Mouse (Mus musculus) MEL-GATA-1-ER (cell line): Measurements from ENCODE around the gene Rps5.
"Not testable (repeated sequence)": the region's sequence is repeated elsewhere in the genome, so short reads cannot be mapped to it uniquely, and the experiment has no call there.

Experiments used
- DNase-seq: peaks from one replicate; pipeline ENCODE4 v3.0.0-alpha.2; 2012; ENCODE audit warnings: low read depth; ENCODE audit errors: extremely low read depth

Rps5 gene

DNA sequence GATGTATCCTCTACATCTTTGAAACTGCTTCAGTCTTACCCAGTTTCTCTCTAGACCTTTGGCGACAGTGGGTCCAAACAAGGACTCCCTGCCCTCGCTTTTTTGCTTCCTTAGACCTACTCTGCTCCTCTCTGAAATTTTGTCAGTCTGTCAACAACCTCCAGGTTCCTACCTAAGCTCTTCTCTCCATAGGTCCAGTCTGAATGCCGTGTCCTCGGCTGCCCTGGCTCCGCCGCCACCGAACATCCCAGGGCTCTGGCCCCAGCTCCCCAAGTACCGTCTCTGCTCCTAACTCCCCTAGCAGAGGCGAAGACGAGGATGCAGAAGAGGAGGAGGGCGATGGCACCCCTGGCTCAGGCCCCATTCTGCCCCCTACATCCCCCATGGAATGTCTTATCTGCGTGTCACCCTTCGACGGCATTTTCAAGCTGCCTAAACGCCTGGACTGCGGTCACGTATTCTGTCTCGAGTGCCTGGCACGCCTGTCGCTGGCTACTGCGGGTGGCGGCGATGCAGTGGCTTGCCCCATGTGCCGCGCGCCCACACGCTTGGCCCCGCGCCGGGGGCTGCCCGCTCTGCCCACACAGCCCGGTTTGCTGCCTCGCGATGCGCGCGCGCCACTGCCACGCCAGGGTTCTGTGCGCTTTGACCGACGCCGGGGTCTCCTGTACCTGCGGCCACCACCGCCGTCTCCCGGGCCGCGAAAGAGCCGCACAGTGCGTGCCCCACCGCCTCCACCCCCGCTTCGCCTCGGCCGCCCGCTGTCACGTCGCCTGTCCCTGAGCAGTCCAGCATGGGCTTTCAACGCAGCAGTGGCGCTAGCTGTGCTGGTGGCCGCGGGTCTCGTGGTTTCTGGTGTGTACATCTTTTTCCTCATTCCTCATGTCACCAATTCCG, 5.9 kb downstream of the Rps5 start:
- DNase-seq, result no peak

DNA sequence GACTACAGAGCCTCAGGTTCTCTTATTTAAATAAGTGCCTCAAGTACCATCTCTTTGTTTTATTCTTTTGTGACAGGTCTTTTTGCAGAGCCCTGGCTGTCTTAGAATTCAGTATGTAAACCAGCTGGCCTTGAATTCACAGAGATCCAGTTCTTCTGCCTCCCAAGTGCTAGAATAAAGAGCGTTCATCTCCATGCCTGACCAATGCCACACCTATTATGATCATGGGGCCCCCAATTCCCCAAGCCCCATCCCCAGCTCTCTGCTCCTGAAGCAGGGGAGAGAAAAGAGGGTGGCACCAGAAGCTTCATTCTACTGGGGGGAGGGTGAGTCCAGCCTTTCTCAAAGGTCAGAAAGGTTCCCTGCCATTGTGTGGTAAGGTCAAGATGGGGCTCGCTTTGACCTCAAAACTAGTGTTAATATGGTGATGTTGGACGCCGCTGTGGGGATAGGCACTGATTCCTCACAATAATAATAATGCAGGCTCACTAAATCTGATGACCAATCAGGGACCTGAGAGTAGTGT, 11.6 kb downstream of the Rps5 start:
- no peak for DNase-seq

DNA sequence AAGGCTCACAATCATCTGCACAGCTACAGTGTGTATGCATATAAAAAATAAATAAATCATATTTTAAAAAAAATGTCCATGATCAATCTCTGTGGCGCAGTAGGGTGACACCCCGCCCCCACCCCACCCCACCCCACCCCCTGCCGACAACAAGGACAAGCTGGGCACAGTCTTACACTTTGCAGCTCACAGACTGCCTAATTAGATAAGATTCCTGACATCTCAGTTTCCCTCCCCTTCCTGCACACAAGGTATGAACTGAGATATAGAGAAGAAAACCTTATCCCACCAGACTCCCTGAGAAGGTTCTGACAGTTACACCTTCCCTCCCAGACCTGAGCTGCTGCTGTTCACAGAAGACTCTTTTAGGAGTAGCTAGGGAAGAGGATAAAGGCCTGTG, 12.7 kb downstream of the Rps5 start:
- DNase-seq, result no peak

DNA sequence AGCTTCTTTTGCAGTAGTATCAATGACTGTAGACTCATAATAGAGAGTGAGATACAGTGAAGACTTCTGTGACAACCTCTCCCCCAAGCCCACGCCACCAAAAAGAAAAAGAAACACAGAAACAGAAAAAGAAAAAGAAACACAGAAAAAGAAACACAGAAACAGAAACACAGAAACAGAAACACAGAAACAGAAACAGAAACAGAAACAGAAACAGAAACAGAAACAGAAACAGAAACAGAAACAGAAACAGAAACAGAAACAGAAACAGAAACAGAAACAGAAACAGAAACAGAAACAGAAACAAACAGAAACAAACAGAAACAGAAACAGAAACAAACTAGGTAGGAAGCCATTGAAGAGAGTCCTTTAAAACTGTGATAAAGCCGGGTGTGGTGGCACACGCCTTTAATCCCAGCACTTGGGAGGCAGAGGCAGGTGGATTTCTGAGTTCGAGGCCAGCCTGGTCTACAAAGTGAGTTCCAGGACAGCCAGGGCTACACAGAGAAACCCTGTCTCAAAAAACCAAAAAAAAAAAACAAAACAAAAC, 15.2 kb downstream of the Rps5 start:
- not testable (repeated sequence) for DNase-seq

DNA sequence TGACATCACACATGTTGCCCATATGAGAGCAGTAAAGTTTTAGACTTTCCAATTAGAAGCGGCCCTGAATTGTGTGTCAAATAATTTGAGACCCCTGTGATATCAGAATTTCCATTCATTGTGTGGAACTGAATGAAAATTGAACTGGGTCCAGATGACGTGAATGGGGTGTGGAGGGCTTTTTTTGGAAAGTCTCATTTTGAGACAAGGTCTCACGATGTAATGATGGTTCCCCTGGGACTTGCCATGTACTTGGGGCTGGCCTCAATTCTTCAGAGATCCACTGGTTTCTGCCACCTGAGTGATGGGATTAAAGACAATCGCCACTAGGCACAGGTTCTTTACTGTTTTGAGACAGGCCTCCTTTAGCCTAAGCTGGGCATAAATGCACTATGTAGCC, 18.5 kb downstream of the Rps5 start:
- DNase-seq, result no peak

DNA sequence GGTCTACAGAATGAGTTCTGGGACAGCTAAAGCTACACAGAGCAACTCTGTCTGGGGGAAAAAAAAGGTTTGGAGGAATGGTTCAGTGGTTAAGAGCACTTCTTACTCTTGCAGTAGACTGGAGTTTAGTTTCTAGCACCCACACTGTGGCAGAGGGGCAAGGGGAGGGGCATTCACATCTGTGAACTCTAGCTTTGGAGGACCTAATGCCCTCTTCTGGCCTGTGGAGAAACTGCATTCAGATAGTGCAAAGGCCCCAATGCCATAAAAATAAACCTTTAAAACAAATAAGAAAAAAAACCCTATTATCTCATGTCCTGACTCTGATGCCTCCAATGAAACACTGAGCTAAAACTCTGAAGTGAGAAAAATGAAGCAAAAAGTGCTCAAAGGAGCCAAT, 21.4 kb downstream of the Rps5 start:
- no peak for DNase-seq

DNA sequence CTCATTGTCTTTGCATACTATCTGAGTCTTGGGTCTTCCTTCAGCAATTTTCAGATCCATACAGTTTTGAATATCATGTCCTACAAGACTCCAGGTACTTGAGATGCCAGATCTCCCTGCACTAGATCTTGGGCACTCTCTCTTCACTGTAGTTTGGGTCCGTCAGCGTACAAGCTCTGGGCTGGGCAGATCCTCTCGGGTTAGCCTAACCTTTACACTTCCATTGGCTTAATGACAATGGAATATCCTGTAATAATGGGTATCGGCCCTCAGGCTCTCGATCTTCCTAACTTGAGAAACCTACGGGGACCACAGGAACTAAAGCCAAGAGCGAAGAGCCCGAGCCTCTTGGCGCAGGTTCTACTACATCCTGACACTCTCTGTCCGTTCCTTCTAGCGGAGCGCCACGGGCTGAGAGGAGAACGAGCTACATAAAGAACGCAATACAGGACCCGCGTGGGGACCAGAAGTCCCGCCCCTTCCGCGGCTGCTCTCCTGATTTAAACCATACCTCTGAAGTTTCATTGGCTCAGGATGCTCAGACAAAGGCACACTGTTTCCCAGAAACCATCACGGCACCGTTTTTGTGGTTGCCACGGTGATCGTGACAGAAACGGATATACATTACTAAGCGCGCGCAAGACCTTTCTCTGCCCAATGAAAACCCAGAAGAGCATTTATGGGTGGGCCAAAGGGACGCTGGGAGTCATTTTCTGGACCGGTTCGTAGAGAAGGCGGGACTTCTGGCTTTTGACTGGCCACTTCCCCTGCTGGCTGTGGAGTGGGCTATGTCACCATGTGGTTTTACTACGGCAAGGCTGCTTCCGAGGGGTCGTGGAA, 27.2 kb downstream of the Rps5 start:
- peak; percentile 99 for DNase-seq

DNA sequence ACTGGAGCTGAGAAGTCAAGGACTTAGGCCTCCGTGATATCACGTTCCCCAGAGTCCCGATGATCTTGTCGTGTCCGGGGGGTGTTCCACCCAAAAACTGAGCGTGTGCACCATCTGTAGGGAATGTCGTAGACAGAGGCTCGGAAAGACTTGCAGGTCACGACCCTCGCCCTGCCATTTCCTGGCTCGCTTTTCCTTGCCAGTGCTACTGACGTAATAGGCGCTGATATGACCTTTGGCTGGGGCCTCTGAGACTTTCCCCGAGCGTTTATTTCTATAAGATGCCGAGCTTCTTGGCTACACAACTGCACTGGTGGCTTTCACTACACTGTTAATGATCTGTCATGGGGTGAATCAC, 27.8 kb downstream of the Rps5 start:
- DNase-seq, result no peak

DNA sequence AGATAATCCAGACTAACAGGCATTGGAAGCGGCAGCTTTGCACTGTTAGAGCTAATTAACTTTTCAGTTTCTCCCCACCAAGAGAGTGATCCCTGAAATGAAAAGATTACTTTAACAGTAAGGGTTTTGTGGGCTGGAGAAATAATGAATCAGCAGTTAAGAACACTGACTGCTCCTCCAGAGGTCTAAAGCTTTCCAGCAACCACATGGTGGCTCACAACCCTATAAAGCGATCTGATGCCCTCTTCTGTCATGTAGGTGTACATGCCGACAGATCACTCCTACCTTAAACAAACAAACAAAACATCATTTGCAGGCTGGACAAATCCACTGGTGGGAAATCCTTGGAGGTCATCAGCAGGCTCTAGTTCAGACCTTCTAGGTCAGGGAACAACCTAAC, 32.8 kb downstream of the Rps5 start:
- DNase-seq, result no peak

DNA sequence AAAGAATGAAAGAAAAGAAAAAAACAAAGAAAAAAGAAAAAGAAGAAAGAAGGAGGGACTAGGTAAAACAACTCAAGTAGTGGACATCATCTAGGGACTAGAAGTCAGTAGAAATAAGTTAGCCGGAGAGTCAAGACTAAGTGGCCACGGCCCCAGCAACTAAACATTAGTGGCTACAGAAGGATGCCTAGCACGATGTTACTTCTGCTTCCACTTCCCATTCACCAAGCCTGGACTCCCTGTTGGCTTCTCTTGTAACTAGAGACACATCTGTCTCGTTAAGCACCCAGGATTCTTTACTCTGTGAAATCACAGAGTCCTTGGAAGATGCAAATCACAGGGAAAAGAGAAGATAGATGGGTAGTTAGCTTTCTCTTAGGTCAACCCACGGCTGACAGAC, 35.4 kb downstream of the Rps5 start:
- peak; percentile 64 for DNase-seq

DNA sequence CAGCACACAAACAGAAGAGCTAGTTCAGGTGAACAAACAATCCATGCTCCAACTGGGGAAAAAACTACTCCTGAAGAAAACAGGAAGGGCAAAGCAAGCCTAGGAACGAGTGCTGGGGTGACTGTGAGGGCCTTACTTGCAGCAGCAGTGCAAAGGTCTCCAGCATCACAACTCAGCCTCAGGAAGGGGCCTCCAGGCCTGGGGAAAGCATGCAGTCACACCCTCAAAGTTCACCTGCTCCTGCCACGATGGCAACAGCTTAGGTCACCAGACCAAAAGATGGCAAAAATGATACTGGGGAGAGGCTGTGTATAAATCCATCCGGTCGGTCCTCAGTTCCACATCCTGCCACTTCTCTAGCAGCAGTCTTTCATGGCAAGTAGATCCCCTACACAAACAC, 36.9 kb downstream of the Rps5 start:
- no peak for DNase-seq

DNA sequence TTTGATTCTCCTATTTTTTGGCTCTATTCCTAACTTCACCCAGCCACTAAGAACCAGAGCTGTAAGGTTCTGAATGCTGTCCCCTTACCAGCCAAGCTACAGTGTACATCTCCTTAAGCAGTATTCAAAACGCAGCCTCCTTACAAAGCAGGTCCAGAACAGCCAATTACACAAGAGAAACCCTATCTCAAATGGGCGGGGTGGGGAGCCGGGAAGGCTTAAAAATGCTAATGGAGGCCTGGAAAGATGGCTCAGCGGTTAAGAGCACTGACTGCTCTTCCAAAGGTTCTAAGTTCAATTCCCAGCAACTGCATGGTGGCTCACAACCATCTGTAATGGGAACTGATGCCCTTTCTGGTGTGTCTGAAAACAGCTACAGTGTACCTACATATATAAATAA, 37.6 kb downstream of the Rps5 start:
- no peak for DNase-seq

DNA sequence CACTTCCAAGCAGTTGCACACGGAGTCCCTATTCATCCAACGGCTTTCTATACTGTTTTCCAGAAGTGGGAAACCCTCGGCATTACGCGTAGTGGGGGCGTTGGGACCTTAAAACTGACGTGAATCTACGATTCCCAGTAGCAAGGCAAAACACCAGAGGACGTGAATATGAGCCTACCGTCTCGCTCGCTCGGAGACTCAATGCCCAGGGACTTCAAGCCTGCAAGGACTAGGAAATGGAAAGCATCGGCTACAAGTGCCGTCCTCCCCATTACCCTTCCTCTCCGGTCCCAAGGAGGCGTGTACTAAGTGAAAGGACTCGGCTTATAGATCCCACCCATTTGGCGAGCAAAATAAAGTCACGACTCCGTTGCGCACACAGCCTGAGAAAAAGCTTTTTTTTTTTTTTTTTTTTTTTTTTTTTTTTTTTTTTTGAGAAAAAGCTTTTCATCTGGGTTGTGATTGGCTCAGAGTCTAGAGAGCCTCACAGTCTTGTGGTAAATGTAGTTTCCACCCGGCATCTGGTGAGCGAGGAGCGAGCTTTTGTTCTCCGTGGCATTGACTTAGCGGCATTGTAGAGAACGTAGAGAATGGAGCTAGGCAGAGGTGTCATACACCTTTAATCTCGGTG, 39.5 kb downstream of the Rps5 start:
- peak; percentile 85 for DNase-seq

DNA sequence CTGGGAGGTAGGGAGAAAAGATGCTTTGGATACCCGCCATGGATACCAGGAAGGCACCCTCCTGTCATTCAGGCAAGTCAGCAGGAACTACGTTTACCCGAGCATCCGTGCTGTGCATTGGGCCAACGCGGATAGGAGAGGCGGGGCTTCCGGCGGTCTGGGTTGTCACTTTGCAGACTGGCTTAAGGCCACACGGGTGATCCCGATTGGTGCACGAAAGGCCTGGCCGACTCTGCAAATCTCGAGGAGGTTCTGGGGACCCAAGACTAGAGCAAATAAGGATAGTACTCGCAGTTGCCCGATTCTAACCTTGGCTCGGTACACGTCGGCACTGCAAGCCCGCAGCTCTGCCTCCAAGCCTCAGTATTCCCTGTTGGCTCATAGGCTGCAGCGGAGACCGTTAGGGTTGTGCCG, 43.6 kb downstream of the Rps5 start, which contains the start of gene Zfp324:
Gene Zfp324, plus strand, starts transcription at position 161 of the 414 bp plus-strand sequence.
- peak; percentile 93 for DNase-seq

DNA sequence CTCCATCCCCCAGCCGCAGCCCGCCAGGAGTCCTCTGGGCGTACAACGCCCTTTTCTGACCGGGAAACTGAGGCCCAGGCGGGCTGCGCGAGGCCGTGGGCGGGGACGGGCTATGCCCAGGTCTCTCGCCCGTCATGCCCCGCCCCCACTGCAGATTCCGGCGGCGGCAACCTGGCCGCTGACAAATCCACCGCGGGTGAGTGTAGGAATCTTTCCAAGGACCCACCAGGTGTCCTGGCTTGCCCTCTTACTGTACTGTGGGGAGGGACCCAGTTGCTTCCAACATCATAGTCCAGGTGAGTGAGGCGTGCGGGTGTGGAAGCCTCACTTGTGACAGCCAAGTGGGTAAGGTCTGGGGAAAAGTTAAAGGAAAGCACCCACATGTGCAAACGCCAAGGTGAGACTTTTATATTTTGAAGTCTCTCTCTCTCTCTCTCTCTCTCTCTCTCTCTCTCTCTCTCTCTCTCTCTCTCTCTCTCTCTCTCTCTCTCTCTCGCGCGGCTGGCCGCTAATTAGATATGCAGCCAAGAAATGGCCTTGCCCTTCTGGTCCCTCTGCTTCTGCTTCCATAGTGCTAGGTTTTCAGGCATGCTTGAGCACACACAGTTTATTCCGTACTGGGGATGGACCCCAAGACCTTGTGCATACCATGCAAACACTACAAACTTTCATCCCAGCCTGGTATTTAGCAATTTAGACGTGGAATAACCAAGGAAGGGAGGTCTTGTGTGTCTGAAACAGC, 44.2 kb downstream of the Rps5 start:
- peak; percentile 36 for DNase-seq

DNA sequence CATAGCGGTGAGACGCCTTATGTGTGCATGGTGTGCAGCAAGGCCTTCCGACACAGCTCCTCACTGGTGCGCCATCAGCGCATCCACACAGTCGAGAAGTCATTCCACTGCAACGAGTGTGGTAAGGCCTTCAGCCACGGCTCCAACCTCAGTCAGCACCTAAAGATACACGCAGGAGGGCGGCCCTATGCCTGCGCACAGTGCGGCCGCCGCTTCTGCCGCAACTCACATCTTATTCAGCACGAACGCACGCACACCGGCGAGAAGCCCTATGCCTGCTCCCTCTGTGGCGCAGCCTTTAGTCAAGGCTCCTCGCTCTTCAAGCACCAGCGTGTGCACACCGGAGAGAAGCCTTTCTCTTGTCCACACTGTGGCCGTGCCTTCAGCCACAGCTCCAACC, 48.8 kb downstream of the Rps5 start:
- no peak for DNase-seq
